Mouse (Mus musculus) ES-Bruce4 (cell line): ENCODE results near the gene AL607142.1.

Experiments
- CTCF ChIP-seq: IDR thresholded peaks from one replicate; pipeline ENCODE4 v1.8.1; 2011; ENCODE audit warnings: low read depth, low read length
- EP300 ChIP-seq: IDR thresholded peaks from 2 replicates; pipeline ENCODE4 v1.6.1; 2011; ENCODE audit warnings: low read depth, low read length; ENCODE audit not compliant: insufficient read depth
- POLR2A ChIP-seq: IDR thresholded peaks from one replicate; pipeline ENCODE4 v1.8.1; 2011; ENCODE audit warnings: low read length; ENCODE audit not compliant: insufficient read depth

- TF ChIP-seq EP300: no peak
- TF ChIP-seq CTCF: no peak
- TF ChIP-seq POLR2A: no peak
Observed at GRCm38 (mm10) chr4:120027671-120028070, 37.1 kb upstream of the AL607142.1 start.
